Mouse (Mus musculus) lung, postnatal 4 days (tissue): Measurements from ENCODE around the gene Tbc1d10b.
"Not testable (repeated sequence)": the region's sequence is repeated elsewhere in the genome, so short reads cannot be mapped to it uniquely, and the experiment has no call there.

ENCODE experiments used
- DNase-seq, 2 experiments: peaks; one replicate each; pipeline ENCODE4 v3.0.0; 2021

The Tbc1d10b gene

GRCm38 (mm10) chr7:127196484-127196883 lies 11.8 kb downstream of the Tbc1d10b start:
- no peak for DNase-seq

GRCm38 (mm10) chr7:127195544-127196295 lies 12.5 kb downstream of the Tbc1d10b start, which contains the start of gene Cd2bp2:
Gene Cd2bp2, minus strand, starts transcription at chr7:127196050.
- peak; percentile 96 to 98 for DNase-seq

GRCm38 (mm10) chr7:127194633-127195029 lies 13.6 kb downstream of the Tbc1d10b start:
- DNase-seq, result no peak

- no peak for DNase-seq
Observed at GRCm38 (mm10) chr7:127194011-127194632, 14.1 kb downstream of the Tbc1d10b start.

- DNase-seq, result no peak
Observed at GRCm38 (mm10) chr7:127192989-127193388, 15.3 kb downstream of the Tbc1d10b start.

GRCm38 (mm10) chr7:127190672-127191071 lies 17.6 kb downstream of the Tbc1d10b start:
- no peak for DNase-seq

GRCm38 (mm10) chr7:127188305-127189276 lies 19.7 kb downstream of the Tbc1d10b start:
- DNase-seq, result no peak

GRCm38 (mm10) chr7:127187351-127187750 lies 20.9 kb downstream of the Tbc1d10b start:
- no peak for DNase-seq

- no peak for DNase-seq
Observed at GRCm38 (mm10) chr7:127185601-127186000, 22.7 kb downstream of the Tbc1d10b start.

GRCm38 (mm10) chr7:127184720-127185119 lies 23.5 kb downstream of the Tbc1d10b start:
- no peak for DNase-seq

- DNase-seq, result peak in 1 of 2 experiments; percentile 30
Observed at GRCm38 (mm10) chr7:127183828-127184227, 24.4 kb downstream of the Tbc1d10b start.

GRCm38 (mm10) chr7:127183345-127183744 lies 24.9 kb downstream of the Tbc1d10b start:
- DNase-seq, result no peak

GRCm38 (mm10) chr7:127181724-127182123 lies 26.5 kb downstream of the Tbc1d10b start:
- not testable (repeated sequence) for DNase-seq

- no peak for DNase-seq
Observed at GRCm38 (mm10) chr7:127180783-127181182, 27.5 kb downstream of the Tbc1d10b start.

- no peak for DNase-seq
Observed at GRCm38 (mm10) chr7:127176937-127177336, 31.3 kb downstream of the Tbc1d10b start.

- DNase-seq, result no peak
Observed at GRCm38 (mm10) chr7:127166501-127166900, 41.8 kb downstream of the Tbc1d10b start.

- no peak for DNase-seq
Observed at GRCm38 (mm10) chr7:127165607-127166493, 42.4 kb downstream of the Tbc1d10b start.

GRCm38 (mm10) chr7:127164002-127164401 lies 44.3 kb downstream of the Tbc1d10b start:
- DNase-seq, result no peak

GRCm38 (mm10) chr7:127162546-127162945 lies 45.7 kb downstream of the Tbc1d10b start:
- DNase-seq, result no peak

GRCm38 (mm10) chr7:127157548-127157947 lies 50.7 kb downstream of the Tbc1d10b start:
- no peak for DNase-seq

GRCm38 (mm10) chr7:127153477-127153876 lies 54.8 kb downstream of the Tbc1d10b start:
- DNase-seq, result no peak

- DNase-seq, result no peak
Observed at GRCm38 (mm10) chr7:127152464-127152863, 55.8 kb downstream of the Tbc1d10b start.
